Mouse (Mus musculus): ENCODE results near the gene Ncoa1. TPM values are rescaled to one million over a fixed set of nuclear protein-coding genes. Genes with fewer than 3 reads are reported as not detected.

The Ncoa1 gene
- polyA plus RNA-seq, 1 experiment from 2014 or later: 0.74 TPM

DNA sequence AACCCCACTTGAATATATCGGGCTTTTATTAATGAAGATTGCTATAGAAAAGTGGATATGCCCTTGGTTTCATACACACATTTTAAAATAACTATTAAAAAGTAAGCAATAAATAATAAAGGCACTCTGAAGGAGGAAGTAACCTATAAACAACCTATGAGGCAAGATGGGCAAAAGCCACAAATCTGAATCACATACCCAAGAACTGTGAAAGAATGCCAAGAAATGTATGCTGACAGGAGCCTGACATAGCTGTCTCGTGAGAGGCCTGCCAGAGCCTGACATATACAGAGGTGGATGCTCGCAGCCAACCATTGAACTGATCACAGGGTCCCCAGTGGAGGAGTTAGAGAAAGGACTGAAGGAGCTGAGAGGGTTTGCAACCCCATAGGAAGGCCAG, 35.5 kb downstream of the Ncoa1 start:
- ATAC-seq (ENCODE audit: low read depth) (no peak), DNase-seq (no peak)
- Histone ChIP-seq H3K9ac (no peak overlapping the region), H3K27me3 (no peaks in the 10 kb centered on the region), H3K4me2 (no peak overlapping the region), H3K36me3 (no peaks in the 10 kb centered on the region), H3K27ac (no peak overlapping the region), H3K4me1 (replicated peaks) (no peaks in the 10 kb centered on the region), H3K9me3 (replicated peaks) (no peaks in the 10 kb centered on the region), H3K4me3 (replicated peaks) (no peak overlapping the region)
- 65% methylated on average over 3 of the region's 3 CpGs for WGBS (ENCODE audit: insufficient replicate concordance)

DNA sequence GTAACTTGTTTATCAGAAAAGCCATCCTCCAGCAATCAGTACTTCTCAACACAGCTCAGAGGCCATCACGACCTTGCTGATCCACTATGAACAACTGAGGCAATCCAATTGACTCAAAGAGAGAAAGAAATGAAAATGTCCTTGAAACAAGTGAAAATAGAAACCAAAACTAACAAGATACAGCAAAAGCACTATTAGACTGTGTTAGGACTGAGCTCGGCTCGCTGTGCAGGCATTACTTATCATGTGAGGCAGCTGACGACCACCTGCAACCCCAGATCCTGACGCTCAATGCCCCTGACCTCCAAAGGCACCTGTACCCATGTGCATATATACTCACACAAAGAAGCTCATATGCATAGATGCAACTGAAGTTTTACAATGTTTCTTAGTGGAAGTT, 40.8 kb downstream of the Ncoa1 start:
- 57% methylated on average over 5 of the region's 5 CpGs for WGBS (ENCODE audit: insufficient replicate concordance)
- no peaks in the 10 kb centered on the region for H3K9me3 ChIP-seq (replicated peaks)
- no peaks in the 10 kb centered on the region for H3K27me3 ChIP-seq
- no peak overlapping the region for H3K27ac ChIP-seq
- H3K4me3 ChIP-seq (replicated peaks): no peak overlapping the region
- DNase-seq: no peak
- ATAC-seq (ENCODE audit: low read depth): no peak
- no peak overlapping the region for H3K9ac ChIP-seq
- H3K4me2 ChIP-seq: no peak overlapping the region
- H3K36me3 ChIP-seq: no peaks in the 10 kb centered on the region
- H3K4me1 ChIP-seq (replicated peaks): 0 out of 2 replicates have a peak, but pooled peaks cover 4% of the 10 kb centered on the region

DNA sequence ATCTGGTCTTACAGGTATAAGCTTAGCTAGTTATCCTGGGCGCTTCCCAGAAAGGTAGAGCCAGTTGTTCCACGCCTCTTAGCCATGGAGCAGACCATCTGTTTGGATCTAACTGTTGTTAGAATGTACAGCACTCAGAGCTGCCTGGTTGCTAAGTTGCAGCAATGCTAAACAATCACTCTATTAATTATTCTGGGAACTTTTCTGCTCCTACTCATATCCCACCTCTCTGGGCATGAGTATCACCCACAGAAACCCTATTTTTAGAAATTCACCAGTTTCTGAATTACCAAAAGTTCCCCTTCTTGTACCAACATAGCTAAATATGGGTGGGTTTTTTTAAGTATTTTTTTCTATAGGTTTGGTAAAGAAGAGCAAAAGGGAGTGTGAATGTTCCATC, 43.4 kb downstream of the Ncoa1 start:
- no peak overlapping the region for H3K27ac ChIP-seq
- 65% methylated on average over 2 of the region's 2 CpGs for WGBS (ENCODE audit: insufficient replicate concordance)
- DNase-seq: no peak
- H3K4me2 ChIP-seq: no peak overlapping the region
- ATAC-seq (ENCODE audit: low read depth): no peak
- no peaks in the 10 kb centered on the region for H3K27me3 ChIP-seq
- H3K36me3 ChIP-seq: no peaks in the 10 kb centered on the region
- no peak overlapping the region for H3K9ac ChIP-seq
- peaks cover 4% of the 10 kb centered on the region; the same call in 1 of the 2 replicates for H3K4me1 ChIP-seq (replicated peaks)
- H3K9me3 ChIP-seq (replicated peaks): no peaks in the 10 kb centered on the region
- no peak overlapping the region for H3K4me3 ChIP-seq (replicated peaks)

DNA sequence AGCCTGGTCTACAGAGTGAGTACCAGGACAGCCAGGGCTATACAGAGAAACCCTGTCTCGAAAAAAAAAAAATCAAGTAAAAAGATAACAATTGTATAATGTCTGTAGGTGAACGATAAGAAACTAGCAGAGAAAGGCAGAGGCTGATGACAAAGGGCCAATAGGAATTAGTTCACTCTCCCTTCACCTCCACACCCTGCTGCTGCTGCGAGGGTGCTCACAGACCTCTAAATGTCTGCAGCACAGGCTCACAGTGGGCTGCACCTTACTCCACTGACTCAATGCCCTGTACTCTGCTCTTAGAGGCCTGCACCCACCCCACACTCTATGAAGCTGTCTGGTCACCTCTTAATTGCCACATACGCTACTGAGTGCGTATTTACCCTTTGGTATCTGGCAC, 45.0 kb downstream of the Ncoa1 start:
- H3K4me3 ChIP-seq (replicated peaks): no peak overlapping the region
- DNase-seq (no peak), ATAC-seq (ENCODE audit: low read depth) (peak; percentile 61; the same call in 1 of the 2 replicates)
- no peaks in the 10 kb centered on the region for H3K9me3 ChIP-seq (replicated peaks)
- WGBS (ENCODE audit: insufficient replicate concordance): 48% methylated on average over 5 of the region's 5 CpGs
- H3K27me3 ChIP-seq: no peaks in the 10 kb centered on the region
- no peak overlapping the region for H3K9ac ChIP-seq
- H3K36me3 ChIP-seq: no peaks in the 10 kb centered on the region
- peaks cover 4% of the 10 kb centered on the region; the same call in 1 of the 2 replicates for H3K4me1 ChIP-seq (replicated peaks)
- H3K4me2 ChIP-seq: no peak overlapping the region
- H3K27ac ChIP-seq: no peak overlapping the region

DNA sequence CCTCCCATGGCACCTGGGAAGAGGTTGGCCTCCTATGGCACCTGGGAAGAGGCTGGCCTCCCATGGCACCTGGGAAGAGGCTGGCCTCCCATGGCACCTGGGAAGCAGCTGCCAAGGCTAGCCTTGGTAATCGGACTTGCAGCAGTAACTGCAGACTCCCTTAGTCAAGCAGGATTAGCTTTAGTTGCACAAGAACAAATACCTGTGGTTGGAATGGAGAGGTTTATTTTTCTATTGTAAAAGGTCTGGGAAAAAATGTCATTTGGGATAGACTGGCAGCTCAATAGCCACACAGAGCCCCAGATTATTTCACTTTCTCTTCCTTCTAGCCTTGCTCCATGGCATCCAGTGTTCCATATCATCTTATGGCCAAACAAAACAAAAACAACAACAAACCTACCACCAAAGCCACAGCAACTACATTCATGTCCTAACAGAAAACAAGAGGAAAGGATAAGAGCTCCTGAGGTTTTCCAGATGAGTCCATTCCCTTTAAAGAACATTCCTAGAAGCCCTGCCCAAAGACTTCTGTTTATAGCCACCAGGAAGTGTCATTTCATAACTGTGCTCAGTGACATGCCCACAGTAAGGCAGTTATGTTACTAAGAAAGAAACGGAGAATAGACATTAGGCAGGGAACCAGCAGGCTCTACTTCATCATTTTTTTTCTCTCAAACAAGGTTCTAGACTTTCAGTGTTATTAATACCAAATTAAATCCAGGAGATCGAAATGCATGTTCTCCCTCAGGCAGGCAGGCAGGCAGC, 46.7 kb downstream of the Ncoa1 start:
- H3K9me3 ChIP-seq (replicated peaks): no peaks in the 10 kb centered on the region
- peaks cover 4% of the 10 kb centered on the region; the same call in 1 of the 2 replicates for H3K4me1 ChIP-seq (replicated peaks)
- DNase-seq (no peak), ATAC-seq (ENCODE audit: low read depth) (no peak)
- H3K9ac ChIP-seq: no peak overlapping the region
- no peak overlapping the region for H3K27ac ChIP-seq
- no peak overlapping the region for H3K4me3 ChIP-seq (replicated peaks)
- no peaks in the 10 kb centered on the region for H3K36me3 ChIP-seq
- 56% methylated on average over 3 of the region's 3 CpGs for WGBS (ENCODE audit: insufficient replicate concordance)
- no peak overlapping the region for H3K4me2 ChIP-seq
- no peaks in the 10 kb centered on the region for H3K27me3 ChIP-seq

DNA sequence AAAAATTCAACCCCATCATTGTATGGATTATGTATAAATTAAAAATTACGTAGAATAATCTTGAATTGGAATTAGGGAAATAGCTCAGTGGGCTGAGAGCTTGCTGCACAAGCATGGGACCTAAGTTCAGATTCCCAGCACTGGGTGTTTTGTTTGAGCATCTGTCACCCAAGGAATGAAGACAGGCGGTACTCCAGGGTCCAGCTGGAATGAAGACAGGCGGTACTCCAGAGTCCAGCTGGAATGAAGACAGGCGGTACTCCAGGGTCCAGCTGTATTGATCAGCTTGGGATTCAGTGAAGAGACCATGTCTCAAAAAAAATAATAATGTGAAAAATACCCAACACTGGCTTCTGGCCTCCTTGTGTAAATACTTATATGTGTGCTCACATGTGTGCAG, 58.2 kb downstream of the Ncoa1 start:
- Histone ChIP-seq H3K4me3 (replicated peaks) (no peak overlapping the region), H3K27me3 (no peaks in the 10 kb centered on the region), H3K4me2 (no peak overlapping the region), H3K4me1 (replicated peaks) (no peaks in the 10 kb centered on the region), H3K9me3 (replicated peaks) (no peaks in the 10 kb centered on the region), H3K9ac (no peak overlapping the region), H3K27ac (no peak overlapping the region), H3K36me3 (no peaks in the 10 kb centered on the region)
- ATAC-seq (ENCODE audit: low read depth) (no peak), DNase-seq (no peak)
- 78% methylated on average over 4 of the region's 4 CpGs for WGBS (ENCODE audit: insufficient replicate concordance)

DNA sequence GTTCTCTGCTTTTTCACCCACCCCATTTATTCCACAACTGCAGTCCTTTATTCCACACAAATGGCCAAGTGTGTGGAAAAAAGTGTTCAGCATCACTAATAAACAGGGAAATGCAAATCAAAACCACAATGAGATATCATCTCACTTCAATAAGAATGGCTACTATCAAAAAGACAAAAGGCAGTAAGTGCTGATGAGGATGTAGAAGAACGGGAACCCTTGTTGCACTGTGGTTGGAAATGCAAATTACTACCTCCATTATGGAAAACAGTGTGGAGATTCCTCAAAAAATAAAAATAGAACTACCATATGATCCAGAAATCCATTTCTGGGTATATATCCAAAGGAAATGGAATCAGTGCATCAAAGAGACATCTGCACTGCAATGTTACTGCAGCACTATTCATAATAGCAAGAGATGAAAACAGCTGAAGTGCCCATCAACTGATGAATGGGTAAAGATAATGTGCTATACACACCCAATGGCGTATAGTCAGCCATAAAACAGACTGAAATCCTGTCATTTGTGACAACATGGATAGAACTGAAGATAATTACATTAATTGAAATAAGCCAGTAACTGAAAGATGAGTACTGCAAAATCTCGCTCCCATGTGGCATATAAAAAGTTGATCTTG, 59.2 kb downstream of the Ncoa1 start:
- Histone ChIP-seq H3K9ac (no peak overlapping the region), H3K4me3 (replicated peaks) (no peak overlapping the region), H3K4me1 (replicated peaks) (no peaks in the 10 kb centered on the region), H3K9me3 (replicated peaks) (no peaks in the 10 kb centered on the region), H3K27me3 (no peaks in the 10 kb centered on the region), H3K27ac (no peak overlapping the region), H3K36me3 (no peaks in the 10 kb centered on the region), H3K4me2 (no peak overlapping the region)
- DNase-seq (no peak), ATAC-seq (ENCODE audit: low read depth) (no peak)
- 60% methylated on average over 3 of the region's 3 CpGs for WGBS (ENCODE audit: insufficient replicate concordance)

DNA sequence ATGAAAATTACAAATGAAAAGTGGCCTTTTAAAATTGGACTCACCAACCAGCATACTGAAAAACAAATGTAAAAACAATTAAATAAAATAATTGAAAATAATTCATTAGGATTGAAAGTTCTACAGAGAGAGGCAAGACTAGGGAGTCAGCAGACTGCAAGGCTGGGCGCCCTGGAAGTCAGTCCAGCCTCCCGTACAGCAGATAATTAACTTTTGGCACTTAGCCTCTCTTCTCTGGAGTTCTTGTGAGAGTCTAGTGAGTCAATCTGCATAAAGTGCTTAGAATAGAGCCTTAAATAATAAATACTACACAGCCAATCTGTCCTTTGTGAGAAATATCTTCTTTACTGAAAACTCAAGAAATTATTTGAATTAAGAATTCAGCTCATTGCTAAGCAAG, 69.9 kb downstream of the Ncoa1 start:
- Histone ChIP-seq H3K9me3 (replicated peaks) (no peaks in the 10 kb centered on the region), H3K4me2 (no peak overlapping the region), H3K9ac (no peak overlapping the region), H3K27me3 (no peaks in the 10 kb centered on the region), H3K4me3 (replicated peaks) (no peak overlapping the region), H3K36me3 (no peaks in the 10 kb centered on the region), H3K27ac (no peak overlapping the region), H3K4me1 (replicated peaks) (no peaks in the 10 kb centered on the region)
- ATAC-seq (ENCODE audit: low read depth): no peak
- no peak for DNase-seq
- 69% methylated on average over 2 of the region's 2 CpGs for WGBS (ENCODE audit: insufficient replicate concordance)

DNA sequence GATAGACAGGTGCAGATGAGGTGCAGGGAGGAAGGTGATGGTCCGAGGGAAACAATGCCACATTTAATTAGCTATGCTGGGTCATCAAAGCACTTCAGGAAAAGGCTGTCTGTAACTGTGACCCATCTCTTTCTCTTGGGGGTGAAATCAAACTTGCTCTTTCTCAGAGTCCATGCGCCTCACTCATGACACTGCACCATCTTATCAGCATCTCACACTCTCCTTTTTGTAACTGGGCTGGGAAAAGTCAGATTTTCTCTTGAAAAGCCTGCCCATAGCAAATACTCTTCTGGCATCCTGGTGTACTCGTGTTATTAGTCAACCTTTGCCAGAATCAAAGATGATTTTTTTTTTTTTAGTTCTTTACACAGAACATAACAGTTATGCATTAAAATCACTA, 70.8 kb downstream of the Ncoa1 start:
- ATAC-seq (ENCODE audit: low read depth) (no peak), DNase-seq (no peak)
- Histone ChIP-seq H3K27me3 (no peaks in the 10 kb centered on the region), H3K4me1 (replicated peaks) (no peaks in the 10 kb centered on the region), H3K9me3 (replicated peaks) (no peaks in the 10 kb centered on the region), H3K9ac (no peak overlapping the region), H3K4me3 (replicated peaks) (no peak overlapping the region), H3K27ac (no peak overlapping the region), H3K36me3 (no peaks in the 10 kb centered on the region), H3K4me2 (no peak overlapping the region)
- WGBS (ENCODE audit: insufficient replicate concordance): 35% methylated on average over 3 of the region's 3 CpGs

DNA sequence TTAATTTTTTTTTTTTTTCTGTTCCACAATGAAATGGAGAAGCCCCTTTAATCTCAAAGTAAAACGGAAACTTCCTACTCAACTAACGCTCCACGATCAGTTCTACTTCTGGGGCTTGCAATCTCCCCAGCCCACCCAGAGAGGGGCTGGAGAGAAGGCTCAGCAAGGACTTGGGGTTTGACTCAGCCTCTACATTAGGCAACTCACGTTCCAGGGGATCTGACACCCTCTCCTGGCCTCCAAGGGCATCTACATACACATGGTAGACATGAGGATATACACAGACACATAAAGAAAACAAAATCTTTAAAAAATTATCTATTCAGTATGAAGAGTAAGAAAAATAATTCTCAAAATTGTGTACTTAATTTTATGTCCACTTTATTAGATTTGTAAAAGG, 73.8 kb downstream of the Ncoa1 start:
- DNase-seq: no peak
- Histone ChIP-seq H3K27me3 (no peaks in the 10 kb centered on the region), H3K4me2 (no peak overlapping the region), H3K9ac (no peak overlapping the region), H3K4me1 (replicated peaks) (no peaks in the 10 kb centered on the region), H3K4me3 (replicated peaks) (no peak overlapping the region), H3K27ac (no peak overlapping the region), H3K9me3 (replicated peaks) (no peaks in the 10 kb centered on the region), H3K36me3 (no peaks in the 10 kb centered on the region)
- 63% methylated on average over 4 of the region's 4 CpGs for WGBS (ENCODE audit: insufficient replicate concordance)
- ATAC-seq (ENCODE audit: low read depth): no peak

DNA sequence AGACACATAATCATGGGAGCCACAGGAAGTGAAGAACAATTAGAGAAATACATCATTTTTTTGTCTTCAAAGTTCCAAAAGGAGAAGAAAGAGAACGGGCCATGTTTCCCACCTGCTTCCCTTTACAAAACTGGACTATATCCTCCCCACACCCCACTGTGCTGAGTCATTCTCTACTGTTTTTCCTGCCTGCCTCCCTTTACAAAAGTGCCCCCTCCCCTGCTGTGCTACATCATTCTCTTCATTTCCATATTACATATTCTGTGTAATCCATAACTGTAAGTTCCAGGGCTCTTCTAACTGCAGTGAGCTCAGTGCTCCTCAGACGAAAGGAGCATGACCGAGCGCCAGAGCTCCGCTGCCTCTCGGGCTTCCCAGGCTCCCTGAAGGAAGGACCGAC, 80.8 kb downstream of the Ncoa1 start:
- Histone ChIP-seq H3K9ac (no peak overlapping the region), H3K36me3 (no peaks in the 10 kb centered on the region), H3K4me1 (replicated peaks) (no peaks in the 10 kb centered on the region), H3K27ac (no peak overlapping the region), H3K4me2 (no peak overlapping the region), H3K9me3 (replicated peaks) (no peaks in the 10 kb centered on the region), H3K27me3 (no peaks in the 10 kb centered on the region), H3K4me3 (replicated peaks) (no peak overlapping the region)
- no peak for ATAC-seq (ENCODE audit: low read depth)
- 68% methylated on average over 7 of the region's 7 CpGs for WGBS (ENCODE audit: insufficient replicate concordance)
- DNase-seq: no peak

DNA sequence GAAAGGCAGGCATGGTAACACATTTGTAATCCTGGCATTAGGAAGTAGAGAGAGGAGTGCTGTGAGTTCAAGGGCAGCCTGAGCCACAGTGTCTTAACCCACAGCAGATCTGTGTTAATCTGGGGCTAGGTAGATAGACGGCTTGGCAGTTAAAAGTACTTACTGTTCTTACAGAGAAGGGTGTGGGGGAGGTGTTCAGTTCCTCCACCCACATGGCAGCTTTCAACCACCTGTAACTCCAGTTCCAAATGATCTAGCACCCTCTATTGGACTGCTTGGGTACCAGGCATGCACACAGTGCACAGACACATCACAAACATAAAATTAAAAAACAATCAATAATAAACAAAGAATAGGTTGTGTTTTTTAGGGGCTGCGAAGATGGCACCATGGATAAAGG, 84.4 kb downstream of the Ncoa1 start:
- Histone ChIP-seq H3K36me3 (no peaks in the 10 kb centered on the region), H3K4me3 (replicated peaks) (no peak overlapping the region), H3K9me3 (replicated peaks) (no peaks in the 10 kb centered on the region), H3K4me1 (replicated peaks) (no peaks in the 10 kb centered on the region), H3K27ac (no peak overlapping the region), H3K4me2 (no peak overlapping the region), H3K27me3 (no peaks in the 10 kb centered on the region), H3K9ac (no peak overlapping the region)
- 47% methylated on average over 2 of the region's 2 CpGs for WGBS (ENCODE audit: insufficient replicate concordance)
- DNase-seq (no peak), ATAC-seq (ENCODE audit: low read depth) (no peak)
